In the genomic region with DNA sequence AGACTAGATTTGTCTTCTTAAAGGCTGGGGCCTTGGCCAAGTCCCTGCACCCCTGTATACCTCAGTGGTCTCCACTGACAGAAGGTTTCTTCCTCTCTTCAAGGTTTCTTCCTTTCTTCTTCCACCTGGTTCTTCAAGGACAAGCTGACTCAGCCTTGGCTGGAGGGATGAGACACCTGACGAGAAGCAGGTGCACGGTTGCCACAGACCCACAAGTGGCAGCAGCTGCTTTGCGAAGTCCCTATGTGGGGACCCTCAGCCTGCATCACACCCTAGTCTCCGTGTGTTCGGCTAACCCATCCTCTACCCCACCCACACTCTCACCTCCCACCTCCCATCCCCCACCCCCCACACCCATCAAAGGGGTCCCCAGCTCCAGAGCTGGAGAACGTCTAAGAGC, we compare ENCODE assay signal across 13 mouse cellular contexts.
"Had no signal": no experiment of that assay in that cellular context is flagged by ENCODE, and none has a peak within 500 bp of the region (broad histone marks: within the 10 kb centered on the region; RNA-seq: fewer than 3 reads in every experiment).

No protein-coding gene starts in this region.

- H3K9me3 ChIP-seq: limb, embryonic 12.5 days; liver, embryonic 13.5 days; lung, embryonic 15.5 days; midbrain, embryonic 12.5 days; neural tube, embryonic 12.5 days had no signal

- H3K36me3 ChIP-seq: limb, embryonic 12.5 days; liver, embryonic 13.5 days; lung, embryonic 15.5 days; midbrain, embryonic 12.5 days; neural tube, embryonic 12.5 days had no signal

- H3K4me2 ChIP-seq: limb, embryonic 12.5 days; liver, embryonic 13.5 days; lung, embryonic 15.5 days; midbrain, embryonic 12.5 days; neural tube, embryonic 12.5 days had no signal

- ATAC-seq: hindbrain, postnatal 0 days had no signal

- H3K27ac ChIP-seq: hindbrain, postnatal 0 days; limb, embryonic 12.5 days; liver, embryonic 13.5 days; lung, embryonic 15.5 days; macrophage; midbrain, embryonic 12.5 days; neural tube, embryonic 12.5 days had no signal

- H3K4me1 ChIP-seq: midbrain, embryonic 12.5 days; neural tube, embryonic 12.5 days had no signal

- H3K9ac ChIP-seq: limb, embryonic 12.5 days; liver, embryonic 13.5 days; liver, postnatal 0 days; lung, embryonic 15.5 days; midbrain, embryonic 12.5 days; neural tube, embryonic 12.5 days had no signal

- H3K4me3 ChIP-seq: limb, embryonic 12.5 days; liver, embryonic 13.5 days; lung, embryonic 15.5 days; midbrain, embryonic 12.5 days; neural tube, embryonic 12.5 days had no signal

- DNase-seq: kidney, adult 11 months; kidney, postnatal 14 days; liver; liver, embryonic 13.5 days; lung, postnatal 14 days; right cerebral cortex, postnatal 25 days had no signal

- H3K27me3 ChIP-seq: limb, embryonic 12.5 days; neural tube, embryonic 12.5 days had no signal
